Mouse (Mus musculus): ENCODE data around the gene Abcc4.
"Not testable (repeated sequence)": the region's sequence is repeated elsewhere in the genome, so short reads cannot be mapped to it uniquely, and the experiment has no call there.

Gene Abcc4

DNA sequence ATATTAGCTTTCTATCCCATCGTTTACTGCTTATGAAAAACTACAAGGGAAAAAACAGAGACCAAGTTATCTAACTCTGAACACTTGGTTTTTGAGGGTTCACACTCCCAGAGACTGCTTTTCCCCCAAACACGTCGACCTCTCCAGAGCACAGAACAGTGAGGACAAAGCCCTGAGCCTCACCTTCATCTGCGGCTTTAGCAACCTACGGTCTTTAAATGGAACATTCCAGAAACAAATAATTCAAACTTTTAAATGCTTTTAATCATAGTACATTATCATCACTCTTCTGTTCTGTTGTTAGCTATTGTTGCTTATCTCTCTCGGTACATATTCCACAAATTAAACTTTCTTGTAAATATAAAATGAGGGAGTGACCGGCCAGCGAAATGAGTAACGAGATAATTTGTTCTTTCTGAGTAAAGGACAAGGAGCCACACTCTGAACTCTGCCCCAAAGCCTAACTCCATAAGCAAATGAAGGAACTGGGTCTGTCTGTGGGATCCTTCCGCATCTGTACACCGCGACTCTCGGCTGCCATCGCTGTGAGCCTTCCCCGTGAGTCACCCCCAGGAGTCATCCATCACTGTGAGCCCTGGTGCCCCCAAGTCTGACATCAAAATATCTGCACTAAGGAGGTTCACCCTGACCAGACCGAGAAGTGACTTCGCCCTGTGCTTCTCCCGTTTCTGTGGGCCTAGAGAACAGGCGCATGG, 126.8 kb downstream of the Abcc4 start:
- no peak for DNase-seq (ENCODE audit: low spot score in 2 of 2)

GRCm38 (mm10) chr14:118577895-118578294, 128.1 kb downstream of the Abcc4 start:
- no peak for DNase-seq (ENCODE audit: low spot score in 2 of 2)

DNA sequence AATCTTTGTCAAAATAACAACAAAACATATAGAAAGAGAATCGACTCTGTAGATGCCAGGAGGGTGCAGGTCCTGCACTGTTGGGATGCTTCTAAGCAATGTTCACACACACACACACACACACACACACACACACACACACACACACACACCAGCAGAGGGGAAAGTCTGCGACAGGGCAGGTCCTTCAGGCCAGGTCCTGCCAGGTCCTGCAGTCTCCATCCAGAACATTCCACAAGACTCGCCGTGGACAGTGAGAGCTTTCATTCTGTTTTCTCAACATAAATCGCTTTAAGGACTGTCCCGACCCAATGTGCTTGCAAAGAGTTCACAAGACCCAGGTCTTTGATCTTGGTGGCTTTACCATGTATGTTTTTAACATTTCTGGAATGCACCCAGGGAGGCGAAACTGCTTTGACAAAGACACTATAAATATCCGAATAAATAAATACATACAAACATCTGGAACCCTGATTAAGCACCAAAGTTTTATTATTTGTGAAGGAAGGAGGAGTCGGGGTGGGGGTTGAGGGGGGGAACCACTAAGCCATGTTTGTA, 133.3 kb downstream of the Abcc4 start:
- no peak for DNase-seq (ENCODE audit: low spot score in 2 of 2)

- no peak for DNase-seq (ENCODE audit: low spot score in 2 of 2)
Measured at GRCm38 (mm10) chr14:118569586-118569985, 136.4 kb downstream of the Abcc4 start.

- no peak for DNase-seq (ENCODE audit: low spot score in 2 of 2)
Measured at GRCm38 (mm10) chr14:118568116-118568673, 137.8 kb downstream of the Abcc4 start.

DNA sequence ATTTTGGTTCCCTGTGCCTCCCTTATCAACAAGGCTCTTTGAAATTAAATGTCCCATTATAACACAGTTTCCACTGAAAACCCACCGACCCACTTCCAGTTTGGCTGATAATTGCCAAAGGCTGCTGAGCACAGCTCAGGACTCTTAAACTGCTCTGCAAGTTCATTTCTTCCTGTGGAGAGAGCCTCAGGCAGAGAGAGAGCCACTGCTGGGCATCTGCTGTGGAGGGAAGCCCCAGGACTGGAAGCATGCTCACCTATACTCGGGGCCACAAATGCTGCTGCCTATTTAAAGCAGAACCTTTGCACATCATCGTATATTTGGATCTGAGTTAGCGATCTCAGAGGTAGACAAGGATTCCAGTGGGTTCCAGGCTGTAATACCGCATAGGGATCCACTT, 139.2 kb downstream of the Abcc4 start:
- DNase-seq (ENCODE audit: low spot score in 2 of 2): no peak

GRCm38 (mm10) chr14:118566214-118566688, 139.8 kb downstream of the Abcc4 start:
- DNase-seq (ENCODE audit: low spot score in 2 of 2): no peak

DNA sequence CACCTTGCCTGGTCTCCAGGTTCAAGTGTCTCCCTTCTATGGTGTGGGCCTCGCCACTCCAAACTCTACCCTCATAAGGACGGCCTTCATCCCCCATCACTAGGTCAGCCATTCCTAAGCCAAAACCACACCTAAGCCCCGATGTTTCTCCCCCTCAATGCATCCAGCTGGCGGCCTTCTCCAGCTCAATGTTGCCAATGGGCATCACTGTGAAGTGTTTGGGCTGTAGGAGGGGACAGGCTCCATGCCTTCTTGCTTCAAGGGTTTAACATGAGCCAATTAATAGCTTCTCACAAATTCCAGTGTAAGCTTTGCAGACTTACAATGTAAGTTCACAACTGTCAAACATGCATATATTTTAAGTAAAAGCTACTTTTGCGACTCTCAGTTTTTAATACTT, 140.3 kb downstream of the Abcc4 start:
- DNase-seq (ENCODE audit: low spot score in 2 of 2): no peak

DNA sequence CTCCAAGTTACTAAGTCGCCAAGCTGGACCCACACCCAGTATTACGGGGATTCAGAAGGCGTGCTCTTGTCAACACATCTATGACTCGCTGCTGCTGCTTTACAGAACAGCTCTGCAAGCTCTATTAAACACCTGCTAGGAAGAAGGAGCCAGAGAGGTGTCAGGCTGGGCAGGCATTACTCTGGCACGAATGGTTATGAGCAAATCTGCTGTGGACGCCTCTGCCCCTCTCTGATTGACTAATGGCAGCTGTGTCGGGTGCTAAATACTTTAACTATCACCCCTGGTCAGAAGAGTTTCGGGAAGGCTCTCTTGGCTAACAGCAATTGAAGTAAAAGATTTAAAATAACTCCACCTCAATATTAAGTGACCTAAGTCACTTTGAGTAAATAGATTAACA, 142.4 kb downstream of the Abcc4 start:
- DNase-seq (ENCODE audit: low spot score in 2 of 2): no peak

- DNase-seq (ENCODE audit: low spot score in 2 of 2): no peak
Measured at GRCm38 (mm10) chr14:118552901-118553475, 153.0 kb downstream of the Abcc4 start.

DNA sequence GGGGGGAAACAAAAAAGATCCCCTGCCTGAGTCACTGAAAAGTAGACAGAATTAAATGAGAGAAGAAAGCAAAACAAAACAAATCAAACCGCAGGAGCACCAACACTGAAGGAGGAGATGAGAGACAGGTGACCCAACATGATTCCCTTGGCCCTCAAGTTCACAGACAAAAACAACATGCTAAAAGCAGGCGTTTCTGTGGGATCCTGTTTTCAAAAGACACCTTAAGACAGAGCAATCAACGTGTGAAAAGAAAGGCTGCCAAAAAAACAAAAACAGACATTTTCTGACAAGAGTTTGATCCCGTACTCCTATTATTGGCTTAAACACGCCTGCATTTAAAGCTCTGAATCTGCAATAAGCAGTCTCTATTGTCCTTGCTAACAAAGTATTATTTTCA, 153.6 kb downstream of the Abcc4 start:
- DNase-seq (ENCODE audit: low spot score in 2 of 2): no peak

DNA sequence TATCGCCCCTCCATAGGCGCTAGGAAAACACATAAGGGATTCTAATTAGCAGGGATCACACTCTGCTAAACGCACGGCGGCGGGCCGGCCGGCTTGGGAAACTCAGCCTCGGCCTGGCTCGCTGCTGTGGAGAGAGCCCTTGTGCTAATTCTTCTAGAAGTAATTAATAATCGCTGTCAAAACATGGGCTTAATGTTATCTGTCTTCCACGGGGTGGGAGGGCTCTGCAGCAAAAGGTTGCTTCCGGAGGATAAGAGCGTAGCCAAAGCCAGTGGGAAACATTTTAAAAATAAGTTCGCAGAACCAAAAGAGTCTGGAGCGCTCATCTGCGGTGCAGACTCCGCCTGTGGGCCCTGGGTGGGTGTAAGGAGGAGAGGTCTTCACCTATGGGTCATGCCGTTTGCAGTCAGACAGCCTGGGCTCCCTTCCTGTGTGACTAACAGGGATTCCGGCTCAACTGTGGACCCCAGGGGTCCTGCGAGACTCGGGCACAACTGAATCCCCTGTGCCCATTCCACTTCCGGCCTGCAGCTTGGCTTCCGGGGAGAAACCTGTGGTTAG, 154.2 kb downstream of the Abcc4 start:
- no peak for DNase-seq (ENCODE audit: low spot score in 2 of 2)

GRCm38 (mm10) chr14:118551061-118551724, 154.8 kb downstream of the Abcc4 start:
- no peak for DNase-seq (ENCODE audit: low spot score in 2 of 2)

GRCm38 (mm10) chr14:118544493-118544892, 161.5 kb downstream of the Abcc4 start:
- DNase-seq (ENCODE audit: low spot score in 2 of 2): no peak

- DNase-seq (ENCODE audit: low spot score in 2 of 2): no peak
Measured at GRCm38 (mm10) chr14:118542947-118543346, 163.1 kb downstream of the Abcc4 start.

DNA sequence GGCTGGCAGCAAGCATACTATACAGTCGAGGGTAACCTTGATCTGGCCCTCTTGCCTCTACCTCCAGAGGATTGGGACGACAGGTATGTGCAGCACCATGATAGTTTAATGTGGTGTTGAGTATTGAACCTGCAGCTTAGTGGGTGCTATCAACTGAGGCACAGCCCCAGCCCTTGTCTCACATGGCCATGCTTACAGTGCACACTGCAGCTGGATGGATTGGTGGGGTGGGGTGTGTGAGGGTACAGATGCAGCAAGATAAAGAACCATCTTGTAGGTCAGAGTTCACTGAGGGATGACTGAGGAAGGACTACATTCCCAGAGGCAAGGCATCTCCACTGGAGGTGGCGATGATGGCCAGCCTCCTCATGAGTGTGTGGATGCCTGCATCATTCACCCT, 174.5 kb downstream of the Abcc4 start:
- DNase-seq (ENCODE audit: low spot score in 2 of 2): no peak

DNA sequence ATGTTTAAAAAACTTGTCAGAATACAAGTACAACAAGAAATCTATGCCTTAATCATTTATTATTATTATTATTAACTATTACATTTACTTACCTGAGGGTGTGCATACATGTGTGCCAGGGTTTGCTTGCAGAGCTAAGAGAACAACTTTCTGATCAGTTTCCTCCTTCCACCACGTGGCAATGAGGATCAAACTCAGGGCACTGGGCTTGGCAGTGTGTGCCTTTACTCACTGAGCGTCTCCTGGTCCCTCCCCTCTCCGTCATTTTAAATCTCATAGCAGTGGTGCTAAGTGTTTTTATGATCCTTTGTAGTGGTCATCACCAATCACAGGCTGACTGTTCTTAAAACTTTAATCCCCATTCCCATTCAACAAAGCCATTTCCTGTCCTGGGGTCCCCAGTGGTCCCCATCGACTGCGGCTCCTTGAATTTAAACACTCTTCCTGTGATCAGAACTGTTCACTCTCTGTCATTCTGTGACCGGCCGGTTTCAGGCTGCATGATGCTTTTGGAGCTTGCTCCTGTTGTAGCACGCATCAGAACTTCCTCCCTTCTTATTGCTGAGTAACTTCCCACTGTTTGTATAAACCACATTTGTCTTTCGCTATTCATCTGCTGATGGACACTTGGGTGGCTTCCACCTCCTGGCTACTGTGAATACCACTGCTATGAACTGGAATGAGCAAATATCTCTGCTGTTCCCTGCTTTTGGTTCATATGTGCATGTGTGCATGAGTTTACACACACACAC, 191.6 kb downstream of the Abcc4 start:
- DNase-seq (ENCODE audit: low spot score in 2 of 2): no peak

DNA sequence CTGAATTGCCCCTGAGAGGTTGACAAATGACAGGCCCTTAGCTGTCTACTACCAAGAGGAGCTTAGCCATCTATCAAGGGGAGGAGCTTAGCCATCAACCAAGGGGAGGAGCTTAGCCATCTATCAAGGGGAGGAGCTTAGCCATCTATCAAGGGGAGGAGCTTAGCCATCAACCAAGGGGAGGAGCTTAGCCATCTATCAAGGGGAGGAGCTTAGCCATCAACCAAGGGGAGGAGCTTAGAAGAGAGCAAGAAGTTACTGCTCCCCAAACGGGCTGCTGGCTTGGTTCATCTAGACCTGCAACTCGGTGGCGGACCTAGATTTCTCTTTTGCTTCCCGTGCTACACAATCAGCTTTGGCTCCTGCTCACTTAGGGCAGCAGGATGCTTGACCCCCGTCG, 194.3 kb downstream of the Abcc4 start:
- not testable (repeated sequence) for DNase-seq (ENCODE audit: low spot score in 2 of 2)

DNA sequence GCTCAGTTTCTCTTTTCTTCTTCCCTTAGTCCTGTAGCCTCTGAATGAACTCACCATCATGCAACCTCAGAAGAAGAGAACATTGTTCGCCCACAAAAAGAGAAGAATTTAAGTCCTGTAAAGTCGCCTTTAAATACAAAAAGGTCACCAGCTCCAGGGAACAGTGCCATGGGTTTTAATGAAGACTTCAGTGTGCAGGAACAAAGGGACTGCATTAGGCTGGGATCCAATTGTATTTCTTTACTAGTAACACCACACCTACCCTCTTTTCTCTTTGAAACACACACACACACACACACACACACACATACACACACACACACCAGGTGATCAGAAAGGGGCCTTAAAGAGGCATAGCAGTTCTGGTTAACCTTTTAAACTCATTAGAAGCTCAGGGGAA, 195.2 kb downstream of the Abcc4 start:
- DNase-seq (ENCODE audit: low spot score in 2 of 2): no peak

GRCm38 (mm10) chr14:118510216-118510615, 195.8 kb downstream of the Abcc4 start:
- DNase-seq (ENCODE audit: low spot score in 2 of 2): no peak

DNA sequence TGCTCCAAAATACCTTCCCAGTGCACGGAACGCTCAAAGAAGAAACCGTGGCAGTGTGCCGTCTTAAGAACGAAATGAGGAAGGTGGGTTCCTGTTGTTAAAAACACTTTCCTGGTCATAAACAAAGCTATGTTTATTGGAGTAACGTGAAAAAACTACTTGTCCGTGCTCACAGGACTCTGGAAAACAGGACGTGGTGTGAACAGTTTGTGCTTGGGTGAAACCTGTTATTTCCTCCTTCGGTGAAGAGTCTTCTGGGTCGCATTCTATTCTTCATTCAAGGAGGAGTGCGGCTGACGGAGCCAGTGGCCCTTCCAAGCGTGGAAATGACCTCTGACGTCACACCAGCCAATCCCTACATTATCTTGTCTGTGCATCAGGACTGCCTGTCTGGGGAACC, 198.2 kb downstream of the Abcc4 start:
- DNase-seq (ENCODE audit: low spot score in 2 of 2): no peak

Measured in urinary bladder, postnatal 4 days (tissue).